Mouse (Mus musculus): ENCODE measurements around the gene Gdpd5. TPM values are rescaled to one million over a fixed set of nuclear protein-coding genes. Genes with fewer than 3 reads are reported as not detected.
"Not testable (repeated sequence)": the region's sequence is repeated elsewhere in the genome, so short reads cannot be mapped to it uniquely, and the experiment has no call there.

Gene Gdpd5
- polyA plus RNA-seq, 1 experiment = 24.0 TPM

GRCm38 (mm10) chr7:99477235-99477634 lies 96.0 kb downstream of the Gdpd5 start:
- no peak for DNase-seq (ENCODE audit: low read depth)

- DNase-seq (ENCODE audit: low read depth) = no peak
Observed at GRCm38 (mm10) chr7:99482637-99483036, 101.4 kb downstream of the Gdpd5 start.

- DNase-seq (ENCODE audit: low read depth) = peak; percentile 86
Observed at GRCm38 (mm10) chr7:99483271-99483923, 102.2 kb downstream of the Gdpd5 start, which contains the start of gene Rps3. Gene Rps3 (minus strand): TSS chr7:99483738.

GRCm38 (mm10) chr7:99483924-99484319 lies 102.7 kb downstream of the Gdpd5 start:
- DNase-seq (ENCODE audit: low read depth) = no peak

GRCm38 (mm10) chr7:99484679-99485078 lies 103.5 kb downstream of the Gdpd5 start:
- no peak for DNase-seq (ENCODE audit: low read depth)

GRCm38 (mm10) chr7:99489708-99490107 lies 108.5 kb downstream of the Gdpd5 start:
- no peak for DNase-seq (ENCODE audit: low read depth)

- DNase-seq (ENCODE audit: low read depth) = no peak
Observed at GRCm38 (mm10) chr7:99499128-99499527, 117.9 kb downstream of the Gdpd5 start.

GRCm38 (mm10) chr7:99500201-99500600 lies 119.0 kb downstream of the Gdpd5 start:
- no peak for DNase-seq (ENCODE audit: low read depth)

GRCm38 (mm10) chr7:99500655-99501054 lies 119.4 kb downstream of the Gdpd5 start:
- no peak for DNase-seq (ENCODE audit: low read depth)

GRCm38 (mm10) chr7:99501148-99501547 lies 119.9 kb downstream of the Gdpd5 start:
- DNase-seq (ENCODE audit: low read depth) = no peak

- no peak for DNase-seq (ENCODE audit: low read depth)
Observed at GRCm38 (mm10) chr7:99504556-99504955, 123.3 kb downstream of the Gdpd5 start.

GRCm38 (mm10) chr7:99508187-99508586 lies 127.0 kb downstream of the Gdpd5 start:
- not testable (repeated sequence) for DNase-seq (ENCODE audit: low read depth)

GRCm38 (mm10) chr7:99510087-99510501 lies 128.9 kb downstream of the Gdpd5 start:
- no peak for DNase-seq (ENCODE audit: low read depth)

Other genes with a start within 250 kb of the Gdpd5 start
- gene Uvrag, start 240.3 kb upstream of the Gdpd5 start, polyA plus RNA-seq (2012; rRNA removed) = 13.4 and 21.5 TPM in 2 replicates
- gene Dgat2, start 198.7 kb upstream of the Gdpd5 start, polyA plus RNA-seq (2012; rRNA removed) = 1,003 and 2,827 TPM in 2 replicates
- gene Mogat2, start 142.8 kb upstream of the Gdpd5 start, polyA plus RNA-seq (2012; rRNA removed) = 6.9 and 36.5 TPM in 2 replicates
- 4.5 and 7.1 TPM in 2 replicates for gene Map6, start 114.0 kb upstream of the Gdpd5 start, polyA plus RNA-seq (2012; rRNA removed)
- gene Serpinh1, start 28.2 kb upstream of the Gdpd5 start, polyA plus RNA-seq (2012; rRNA removed) = 283 and 502 TPM in 2 replicates
- 2.1 and 2.5 TPM in 2 replicates for gene Klhl35, start 84.6 kb downstream of the Gdpd5 start, polyA plus RNA-seq (2012; rRNA removed)
- gene Rps3, start 102.3 kb downstream of the Gdpd5 start, polyA plus RNA-seq (2012; rRNA removed) = 383 and 415 TPM in 2 replicates
- 37.9 and 42.6 TPM in 2 replicates for gene Arrb1, start 154.1 kb downstream of the Gdpd5 start, polyA plus RNA-seq (2012; rRNA removed)
- gene Tpbgl, start 245.7 kb downstream of the Gdpd5 start, polyA plus RNA-seq (2012; rRNA removed) = 3.2 TPM in 2 replicates

Measured in gonadal fat pad, adult 2 months (tissue).